Mouse (Mus musculus) forebrain, embryonic 10.5 days (tissue): ENCODE data around the gene Aspscr1. TPM values are rescaled to one million over a fixed set of nuclear protein-coding genes. Genes with fewer than 3 reads are reported as not detected.
"Not testable (repeated sequence)": the region's sequence is repeated elsewhere in the genome, so short reads cannot be mapped to it uniquely, and the experiment has no call there.

ENCODE experiments used
- DNase-seq: peaks from one replicate; pipeline ENCODE4 v3.0.0-alpha.2; 2017; ENCODE audit warnings: low spot score; ENCODE audit errors: extremely low spot score
- H3K27ac ChIP-seq: fragments of 300-500 bp; sonication (generic); 2 replicates; pipeline ENCODE4 v1.5.1; 2016; ENCODE audit warnings: mild to moderate bottlenecking
- H3K27me3 ChIP-seq: fragments of 300-500 bp; sonication (generic); 2 replicates; pipeline ENCODE4 v1.6.1; 2016; ENCODE audit warnings: mild to moderate bottlenecking; ENCODE audit not compliant: poor library complexity, severe bottlenecking
- H3K36me3 ChIP-seq: fragments of 300-500 bp; sonication (generic); replicated peaks from 2 replicates; pipeline ENCODE4 v1.6.1; 2016; ENCODE audit warnings: mild to moderate bottlenecking, moderate library complexity
- H3K4me1 ChIP-seq: fragments of 300-500 bp; sonication (generic); 2 replicates; pipeline ENCODE4 v1.6.1; 2016
- H3K4me3 ChIP-seq: fragments of 300-500 bp; sonication (generic); 2 replicates; pipeline ENCODE4 v1.5.1; 2016; ENCODE audit warnings: mild to moderate bottlenecking, moderate library complexity
- H3K9me3 ChIP-seq: fragments of 300-500 bp; sonication (generic); 2 replicates; pipeline ENCODE4 v1.6.1; 2016; ENCODE audit warnings: mild to moderate bottlenecking, moderate library complexity
- WGBS: fragments of 180-500 bp; shearing (Covaris S2); methylation state at CpG from one replicate; pipeline ENCODE4 v1.1.7; 2016; 5-methylcytosine and 5-hydroxymethylcytosine counted together
- polyA plus RNA-seq: library from polyadenylated mRNA; unstranded; fragments of >200 nt; fragmentation: Nextera tagmentation; extraction: Ambion mirVana; gene quantifications from 2 replicates; pipeline ENCODE4 v1.2.1, GENCODE M21; 2016

Aspscr1 gene
- polyA plus RNA-seq, 1 experiment from 2014 or later, result 142 TPM

DNA sequence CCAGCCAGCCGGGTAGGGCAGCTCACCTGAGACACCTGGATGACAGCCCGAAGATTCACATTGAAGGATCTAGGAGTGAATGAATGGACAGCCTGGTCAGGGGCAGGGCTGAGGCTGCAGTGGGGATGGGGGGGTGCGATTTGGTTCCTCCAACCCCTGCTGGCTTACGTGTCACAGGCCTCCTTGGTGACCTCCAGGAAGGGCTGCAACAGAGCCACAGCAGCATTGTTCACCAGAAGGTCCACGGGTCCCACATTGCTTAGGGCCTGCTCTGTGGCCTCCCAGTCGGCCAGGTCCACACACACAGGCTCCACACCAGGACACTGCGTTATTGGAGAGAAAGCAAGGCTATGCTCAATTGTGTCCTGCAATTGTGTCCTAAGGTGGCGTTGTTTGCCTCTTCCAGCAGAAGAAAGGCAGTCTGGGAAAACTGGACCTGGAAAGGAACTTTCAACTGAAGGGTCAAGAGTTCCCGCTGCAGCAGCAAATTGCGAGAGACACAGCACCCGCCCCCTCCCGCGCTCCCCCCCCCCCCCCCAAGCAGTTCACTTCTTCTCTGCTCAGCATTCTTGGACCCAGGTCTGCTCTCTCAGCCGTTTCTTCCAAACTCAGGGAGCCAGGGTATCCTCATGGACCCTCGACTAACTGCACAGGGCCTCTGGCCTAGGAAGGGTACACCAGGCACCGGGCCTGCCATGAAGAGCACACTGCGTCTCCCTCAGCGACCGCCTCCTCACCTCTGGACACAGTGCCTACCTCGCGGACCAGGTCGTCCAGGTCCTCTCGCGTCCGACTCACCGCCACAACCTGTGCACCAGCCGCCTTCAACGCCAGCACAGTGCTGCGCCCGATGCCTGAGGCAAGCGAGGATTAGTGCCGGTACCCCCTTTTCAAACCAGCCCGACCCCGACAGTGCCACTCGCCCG is 53.7 kb downstream of the Aspscr1 start:
- Histone ChIP-seq H3K27me3 (peaks cover 79% of the 10 kb centered on the region), H3K27ac (peak overlapping the region; percentile 75), H3K4me3 (peak overlapping the region; percentile 75), H3K9me3 (no peaks in the 10 kb centered on the region), H3K4me1 (peaks cover 39% of the 10 kb centered on the region), H3K36me3 (0 out of 2 replicates have a peak, but pooled peaks cover 5% of the 10 kb centered on the region)
- DNase-seq, result no peak
- WGBS, result 17% methylated on average over 36 of the region's 36 CpGs

DNA sequence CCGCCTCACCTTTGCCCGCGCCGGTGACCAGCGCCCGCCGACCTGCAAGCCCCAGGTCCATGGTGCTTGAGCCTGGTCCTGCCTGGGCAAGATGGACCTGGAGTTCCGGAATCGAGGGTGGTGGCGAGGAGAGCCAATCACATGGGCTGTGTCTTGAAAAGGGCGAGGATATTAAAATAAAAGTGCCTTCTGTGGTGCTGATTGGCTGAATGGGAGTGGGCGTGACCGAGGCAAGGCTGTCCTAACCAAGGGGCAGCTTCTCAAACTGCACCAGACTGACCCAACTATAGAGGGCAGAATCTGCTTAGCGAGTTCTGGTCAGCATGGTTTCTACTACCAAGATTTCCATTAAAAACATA is 54.4 kb downstream of the Aspscr1 start, which contains the start of gene Dcxr:
Gene Dcxr, minus strand, starts transcription at position 113 of the 359 bp plus-strand sequence.
- H3K27me3 ChIP-seq, result peaks cover 77% of the 10 kb centered on the region
- WGBS, result under 1% methylated on average over 14 of the region's 14 CpGs

DNA sequence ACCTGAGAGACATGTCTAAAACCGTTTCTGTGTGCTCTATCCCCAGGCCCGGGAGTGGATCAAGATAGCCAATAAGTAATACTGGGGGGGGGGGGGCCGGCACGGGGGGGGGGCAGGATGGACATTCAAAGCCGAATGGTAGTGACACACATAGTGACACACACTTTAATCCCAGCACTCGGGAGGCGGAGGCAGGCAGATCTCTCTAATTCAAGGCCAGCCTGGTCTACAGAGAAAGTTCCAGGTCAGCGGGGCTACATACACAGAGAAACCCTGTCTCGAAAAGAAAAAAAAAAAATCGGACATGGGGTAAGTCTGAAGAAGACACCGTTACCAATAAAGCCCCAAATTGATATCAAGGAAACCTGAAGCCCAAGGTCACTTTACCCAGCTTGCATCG is 54.8 kb downstream of the Aspscr1 start:
- Histone ChIP-seq H3K4me3 (peak overlapping the region; percentile 75; the same call in 1 of the 2 replicates), H3K27ac (no peak overlapping the region), H3K9me3 (no peaks in the 10 kb centered on the region), H3K4me1 (peaks cover 29% of the 10 kb centered on the region), H3K36me3 (0 out of 2 replicates have a peak, but pooled peaks cover 5% of the 10 kb centered on the region), H3K27me3 (peaks cover 73% of the 10 kb centered on the region)
- WGBS, result 60% methylated on average over 12 of the region's 12 CpGs
- no peak for DNase-seq

More for the DNA sequence above, 54.4 kb downstream of the Aspscr1 start, which contains the start of gene Dcxr:
- peaks cover 33% of the 10 kb centered on the region for H3K4me1 ChIP-seq
- H3K36me3 ChIP-seq, result 0 out of 2 replicates have a peak, but pooled peaks cover 5% of the 10 kb centered on the region
- H3K9me3 ChIP-seq, result no peaks in the 10 kb centered on the region
- peak within 1 kb of the TSS; percentile 75 for H3K4me3 ChIP-seq
- H3K27ac ChIP-seq, result peak within 1 kb of the TSS; percentile 75
- DNase-seq, result peak; percentile 90

DNA sequence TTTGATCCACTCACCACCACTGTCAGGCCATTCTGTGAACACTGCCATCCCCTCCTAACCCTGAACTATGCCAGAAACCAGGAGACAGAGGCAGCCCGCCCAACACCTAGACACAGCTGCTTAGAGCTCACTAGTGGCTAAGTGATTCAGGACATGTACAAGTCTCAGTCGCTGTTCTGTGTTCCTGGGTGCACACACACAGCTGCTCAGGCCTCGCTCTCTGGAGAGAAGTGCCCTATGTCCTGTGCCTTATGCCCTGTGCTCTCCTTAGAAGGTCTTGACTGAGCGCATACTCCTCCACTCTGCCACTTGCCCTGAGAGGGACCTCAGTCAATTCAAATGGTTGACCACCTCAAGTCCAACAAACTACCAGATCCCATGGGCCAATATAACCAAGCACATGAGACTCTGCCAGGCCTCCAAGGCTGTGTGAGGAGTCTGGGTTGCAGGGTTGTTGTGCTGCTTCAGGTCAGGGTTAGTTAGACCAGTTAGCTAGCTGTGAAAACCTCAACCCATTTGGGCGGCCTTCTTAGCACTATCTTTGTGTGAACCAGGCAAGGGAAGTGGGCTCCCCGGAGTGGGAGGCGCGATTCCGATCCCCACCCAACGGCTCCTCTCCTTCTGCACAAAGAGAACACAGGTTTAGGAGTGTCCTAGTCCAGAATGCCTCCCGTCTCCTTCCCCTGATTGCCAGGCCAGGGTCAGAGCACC is 55.9 kb downstream of the Aspscr1 start:
- H3K4me1 ChIP-seq, result peaks cover 28% of the 10 kb centered on the region
- H3K27me3 ChIP-seq, result peaks cover 62% of the 10 kb centered on the region
- no peaks in the 10 kb centered on the region for H3K9me3 ChIP-seq
- peak overlapping the region; percentile 37; the same call in 1 of the 2 replicates for H3K4me3 ChIP-seq
- 0 out of 2 replicates have a peak, but pooled peaks cover under 1% of the 10 kb centered on the region for H3K36me3 ChIP-seq
- H3K27ac ChIP-seq, result peak overlapping the region; percentile 66
- WGBS, result 68% methylated on average over 11 of the region's 11 CpGs
- DNase-seq, result no peak

DNA sequence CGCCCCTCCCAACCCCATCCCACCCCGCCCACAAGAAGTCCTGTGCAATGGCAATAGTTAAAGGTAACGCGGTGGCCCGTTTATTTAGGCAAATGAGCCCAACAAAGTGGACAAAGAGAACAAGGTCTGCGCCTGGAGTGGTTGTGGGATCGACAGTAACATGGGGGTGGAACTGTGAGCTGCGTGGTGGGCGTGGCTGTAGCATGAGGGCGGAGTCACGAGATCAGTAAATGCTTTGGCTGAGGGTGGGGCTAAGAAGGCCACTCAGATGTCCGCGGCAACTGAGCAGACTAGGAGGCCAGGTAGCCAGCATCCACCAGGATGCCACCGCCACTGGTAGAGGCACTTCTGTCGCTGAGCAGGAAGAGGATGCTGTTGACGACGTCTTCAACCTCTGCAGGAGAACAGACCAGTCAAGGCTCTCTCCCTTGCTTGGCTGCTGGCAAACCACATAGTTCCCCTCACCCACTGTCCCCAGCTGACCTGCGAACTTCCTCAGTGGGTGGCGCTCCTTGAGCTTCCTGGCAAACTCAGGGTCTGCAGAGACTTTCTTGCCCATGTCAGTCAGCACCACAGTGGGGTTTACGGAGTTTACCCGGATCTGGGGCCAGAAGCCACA is 56.8 kb downstream of the Aspscr1 start:
- H3K27me3 ChIP-seq, result peaks cover 56% of the 10 kb centered on the region
- H3K9me3 ChIP-seq, H3K36me3 ChIP-seq: not testable (repeated sequence)
- peak overlapping the region; percentile 66 for H3K27ac ChIP-seq
- H3K4me3 ChIP-seq, result peak overlapping the region; percentile 37
- WGBS, result 3% methylated on average over 18 of the region's 21 CpGs
- peak; percentile 64 for DNase-seq
- H3K4me1 ChIP-seq, result peaks cover 28% of the 10 kb centered on the region

DNA sequence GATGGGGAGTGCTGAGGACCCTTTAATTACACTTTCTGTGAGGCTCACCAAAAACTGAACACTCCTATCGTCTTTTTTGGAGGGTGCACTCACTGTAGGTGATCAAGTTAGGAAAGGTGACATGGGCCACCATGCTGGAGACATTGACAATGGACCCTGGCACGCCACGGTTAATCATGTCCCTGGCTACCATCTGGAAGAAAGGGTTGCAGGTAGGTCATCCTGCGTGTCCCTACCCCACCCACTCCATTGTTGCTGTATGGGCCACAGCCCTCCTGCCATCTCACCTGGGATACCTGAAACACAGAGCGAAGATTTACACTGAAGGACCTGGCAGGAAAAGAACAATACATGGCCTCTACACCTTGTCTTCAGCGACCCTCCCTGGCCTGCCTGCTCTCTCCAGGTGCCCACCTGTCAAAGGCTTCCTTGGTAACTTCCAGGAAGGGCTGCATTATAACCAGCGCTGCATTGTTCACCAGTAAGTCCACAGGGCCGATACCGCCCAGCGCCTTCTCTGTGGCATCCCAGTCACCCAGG is 57.6 kb downstream of the Aspscr1 start:
- Histone ChIP-seq H3K27me3 (peaks cover 52% of the 10 kb centered on the region), H3K36me3 (no peaks in the 10 kb centered on the region), H3K27ac (no peak overlapping the region), H3K4me1 (peaks cover 28% of the 10 kb centered on the region), H3K9me3 (no peaks in the 10 kb centered on the region), H3K4me3 (no peak overlapping the region)
- 88% methylated on average over 10 of the region's 10 CpGs for WGBS
- no peak for DNase-seq

DNA sequence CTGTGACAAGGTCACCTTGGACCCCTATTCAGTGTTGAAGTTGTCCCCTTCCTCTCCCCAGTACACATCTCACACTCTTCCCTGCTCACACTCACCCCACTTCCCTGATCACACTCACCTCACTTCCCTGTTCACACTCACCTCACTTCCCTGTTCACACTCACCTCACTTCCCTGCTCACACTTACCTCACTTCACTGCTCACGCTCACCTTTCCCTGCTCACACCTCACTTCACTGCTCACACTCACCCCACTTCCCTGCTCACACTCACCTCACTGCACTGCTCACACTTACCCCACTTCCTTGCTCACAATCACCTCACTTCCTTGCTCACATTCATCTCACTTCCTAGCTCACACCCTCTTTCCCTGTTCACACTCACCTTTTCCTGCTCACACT is 58.6 kb downstream of the Aspscr1 start:
- Histone ChIP-seq H3K27me3 (peaks cover 43% of the 10 kb centered on the region), H3K27ac (no peak overlapping the region), H3K9me3 (no peaks in the 10 kb centered on the region), H3K4me3 (no peak overlapping the region), H3K4me1 (peaks cover 24% of the 10 kb centered on the region), H3K36me3 (no peaks in the 10 kb centered on the region)
- no peak for DNase-seq
- 91% methylated on average over 1 of the region's 1 CpGs for WGBS

DNA sequence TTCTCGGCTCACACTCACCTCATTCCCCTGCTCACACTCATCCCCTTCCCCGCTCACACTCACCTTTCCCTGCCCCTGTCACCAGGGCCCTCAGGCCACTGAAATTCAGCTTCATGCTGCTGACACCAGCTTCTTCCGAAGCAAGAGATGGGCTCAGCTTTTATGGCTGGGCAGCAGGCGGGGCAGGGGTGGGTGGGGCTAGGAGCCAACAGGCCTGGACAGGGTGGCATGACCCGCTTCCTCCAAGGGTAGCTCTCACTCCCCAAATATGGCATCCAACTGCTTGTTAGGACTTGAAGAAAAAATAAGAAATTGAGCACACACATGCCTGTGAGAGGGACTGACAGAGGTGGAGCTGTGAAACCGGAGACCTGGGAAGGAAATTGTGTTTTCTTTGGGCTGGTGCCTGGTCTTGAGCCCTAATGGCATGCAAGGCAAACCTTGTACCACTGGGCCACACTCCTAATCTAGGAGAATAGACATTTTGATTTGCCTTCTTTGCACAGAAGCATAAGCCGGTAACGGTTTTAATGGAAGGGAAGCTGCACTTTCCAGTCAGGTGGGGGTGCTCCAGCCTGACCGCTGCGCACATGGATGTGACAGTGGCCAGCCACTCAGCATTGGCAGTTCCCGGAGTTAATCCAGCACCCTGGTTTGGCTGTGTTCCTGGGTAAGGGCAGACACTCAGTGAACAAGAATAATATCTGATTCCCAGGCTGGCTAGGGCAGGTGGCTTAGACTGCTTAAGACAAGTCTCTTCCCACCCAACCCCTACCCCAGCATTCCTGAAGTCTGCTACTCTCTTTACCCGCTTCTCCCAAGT is 59.3 kb downstream of the Aspscr1 start, which contains the start of gene Cbr2:
Gene Cbr2, minus strand, starts transcription at position 257 of the 823 bp plus-strand sequence.
- Histone ChIP-seq H3K9me3 (no peaks in the 10 kb centered on the region), H3K36me3 (no peaks in the 10 kb centered on the region), H3K4me1 (peaks cover 17% of the 10 kb centered on the region), H3K4me3 (no peak within 1 kb of the TSS), H3K27me3 (peaks cover 37% of the 10 kb centered on the region), H3K27ac (no peak within 1 kb of the TSS)
- 79% methylated on average over 12 of the region's 12 CpGs for WGBS
- DNase-seq, result no peak

DNA sequence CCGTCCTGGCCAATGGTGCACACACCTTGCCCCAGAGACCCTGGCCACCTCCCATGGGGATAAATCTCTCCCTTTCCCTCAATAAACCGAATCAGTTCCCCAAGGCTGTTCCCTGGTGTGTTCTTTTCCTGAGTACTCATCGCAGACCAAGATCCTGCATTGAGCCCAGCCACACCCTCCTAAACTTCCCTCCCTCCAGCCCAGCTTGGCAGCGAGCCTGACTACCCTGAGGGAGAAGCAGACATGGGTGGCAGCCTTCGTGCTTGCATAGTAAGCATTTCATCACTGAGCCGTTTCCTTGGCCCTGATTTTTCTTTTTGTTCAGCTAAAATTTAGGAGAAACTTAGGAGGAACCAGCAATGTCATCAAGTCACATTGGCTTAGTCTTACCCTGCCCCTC is 60.7 kb downstream of the Aspscr1 start:
- Histone ChIP-seq H3K36me3 (no peaks in the 10 kb centered on the region), H3K4me3 (no peak overlapping the region), H3K27me3 (peaks cover 30% of the 10 kb centered on the region), H3K9me3 (no peaks in the 10 kb centered on the region), H3K4me1 (peaks cover 11% of the 10 kb centered on the region), H3K27ac (no peak overlapping the region)
- WGBS, result 71% methylated on average over 6 of the region's 6 CpGs
- no peak for DNase-seq

DNA sequence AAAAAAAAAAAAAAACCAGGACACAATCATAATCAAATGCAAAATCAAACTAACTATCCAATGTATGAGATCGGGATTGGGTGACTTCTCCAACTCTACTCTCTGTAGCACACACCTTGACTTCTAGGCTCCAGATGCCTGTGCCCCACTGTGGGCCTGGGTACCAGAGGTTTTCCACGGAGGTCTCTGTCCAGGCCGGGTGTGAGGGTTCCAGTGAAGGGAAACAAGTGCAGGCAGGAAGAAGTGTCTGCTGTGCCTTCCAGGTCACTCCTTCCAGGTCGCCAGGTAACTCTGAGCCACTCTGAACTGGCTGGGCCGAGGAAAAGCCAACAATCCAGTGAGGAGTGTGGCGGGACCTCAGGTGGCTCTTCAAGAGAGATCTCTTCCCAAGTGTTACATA is 63.7 kb downstream of the Aspscr1 start:
- Histone ChIP-seq H3K4me1 (no peaks in the 10 kb centered on the region), H3K27me3 (peaks cover 5% of the 10 kb centered on the region; the same call in 1 of the 2 replicates), H3K4me3 (no peak overlapping the region), H3K9me3 (no peaks in the 10 kb centered on the region), H3K36me3 (no peaks in the 10 kb centered on the region), H3K27ac (no peak overlapping the region)
- WGBS, result 72% methylated on average over 6 of the region's 6 CpGs
- DNase-seq, result no peak

DNA sequence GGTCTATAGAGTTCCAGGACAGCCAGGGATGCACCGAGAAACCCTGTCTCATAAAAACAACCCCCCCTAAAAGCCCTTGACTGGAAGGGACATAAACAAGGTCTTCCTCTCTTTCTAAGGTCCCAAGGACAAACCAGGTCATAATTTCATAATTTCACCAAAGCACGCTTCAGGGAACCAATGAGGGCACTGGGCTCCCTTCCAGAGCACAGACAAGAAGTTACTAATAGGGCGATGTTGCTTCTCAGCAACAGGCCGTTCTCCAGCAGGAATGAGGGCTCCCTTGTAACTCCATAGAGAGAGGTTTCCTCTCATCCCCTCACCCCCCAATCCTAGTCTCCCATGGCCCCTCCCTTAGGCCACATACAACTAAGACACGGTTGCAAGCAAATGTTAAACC is 68.2 kb downstream of the Aspscr1 start:
- Histone ChIP-seq H3K9me3 (no peaks in the 10 kb centered on the region), H3K4me3 (no peak overlapping the region), H3K27ac (no peak overlapping the region), H3K4me1 (no peaks in the 10 kb centered on the region), H3K27me3 (no peaks in the 10 kb centered on the region), H3K36me3 (no peaks in the 10 kb centered on the region)
- no peak for DNase-seq
- WGBS, result 89% methylated on average over 5 of the region's 5 CpGs
